Mouse (Mus musculus): ENCODE measurements around the gene Ascl5.

The Ascl5 gene

DNA sequence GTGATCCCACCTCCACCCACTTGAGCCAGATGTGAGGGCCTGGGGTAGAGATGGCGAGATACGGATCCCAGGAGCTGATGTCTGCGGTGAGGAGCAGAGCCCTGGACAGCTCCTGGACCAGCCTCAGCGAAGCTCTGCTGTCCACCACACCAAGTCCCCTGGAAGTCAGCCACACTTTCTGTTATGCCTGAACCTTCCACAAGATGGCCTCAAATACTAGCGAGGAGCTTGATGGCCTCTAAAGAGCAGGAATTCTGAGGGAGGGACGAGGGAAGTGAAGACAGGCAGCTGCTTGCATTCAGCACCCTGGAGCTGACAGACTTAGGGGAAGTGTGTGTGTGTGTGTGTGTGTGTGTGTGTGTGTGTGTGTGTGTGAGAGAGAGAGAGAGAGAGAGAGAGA, 861 bp downstream of the Ascl5 start:
- peak in 1 of 2 experiments; percentile 16 for DNase-seq (ENCODE audit: low spot score in 2 of 2)

- no peak for DNase-seq (ENCODE audit: low spot score in 2 of 2)
These were observed 1.9 kb downstream of the Ascl5 start, which contains the start of gene Cacna1s for GRCm38 (mm10) chr1:136052547-136052946. Gene Cacna1s (plus strand): TSS chr1:136052750.

DNA sequence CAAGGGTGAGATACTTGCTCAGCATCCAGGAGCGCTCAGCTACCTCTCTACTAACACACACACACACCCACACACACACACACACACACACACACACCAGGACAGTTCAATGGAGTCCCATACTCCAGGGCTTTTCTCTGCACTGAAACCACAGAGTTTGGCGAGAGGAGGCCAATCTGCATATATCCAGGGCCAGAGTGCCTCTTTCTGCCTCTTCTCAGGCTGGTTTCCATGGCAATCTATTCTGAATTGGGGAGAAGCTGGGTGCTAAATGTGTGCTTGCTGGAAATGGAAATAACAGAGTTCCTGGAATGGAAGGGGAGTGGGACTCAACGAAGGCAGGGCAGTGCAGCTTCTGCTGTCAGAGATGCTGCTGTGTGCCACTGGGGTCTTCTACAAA, 5.2 kb downstream of the Ascl5 start:
- DNase-seq (ENCODE audit: low spot score in 2 of 2) = no peak

DNA sequence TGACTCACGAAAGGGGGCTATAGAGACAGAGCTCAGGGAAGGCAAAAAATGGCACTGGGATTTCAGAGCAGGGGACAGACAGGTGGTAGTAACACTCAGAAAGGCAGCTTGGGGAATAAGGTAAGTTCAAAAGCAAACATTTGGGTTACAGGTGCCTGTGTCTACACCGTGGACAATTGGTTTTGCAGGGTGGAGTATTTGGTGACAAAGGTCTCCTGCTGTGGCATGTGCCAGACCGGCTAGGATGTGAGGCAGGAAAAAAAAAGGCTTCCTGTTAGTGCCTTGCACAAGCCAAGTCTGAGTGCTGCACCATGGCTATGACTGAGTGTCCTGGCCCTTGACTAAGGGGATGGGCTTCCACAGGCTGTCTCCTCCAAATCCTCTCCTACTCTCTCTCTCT, 8.0 kb downstream of the Ascl5 start:
- DNase-seq (ENCODE audit: low spot score in 2 of 2) = no peak

DNA sequence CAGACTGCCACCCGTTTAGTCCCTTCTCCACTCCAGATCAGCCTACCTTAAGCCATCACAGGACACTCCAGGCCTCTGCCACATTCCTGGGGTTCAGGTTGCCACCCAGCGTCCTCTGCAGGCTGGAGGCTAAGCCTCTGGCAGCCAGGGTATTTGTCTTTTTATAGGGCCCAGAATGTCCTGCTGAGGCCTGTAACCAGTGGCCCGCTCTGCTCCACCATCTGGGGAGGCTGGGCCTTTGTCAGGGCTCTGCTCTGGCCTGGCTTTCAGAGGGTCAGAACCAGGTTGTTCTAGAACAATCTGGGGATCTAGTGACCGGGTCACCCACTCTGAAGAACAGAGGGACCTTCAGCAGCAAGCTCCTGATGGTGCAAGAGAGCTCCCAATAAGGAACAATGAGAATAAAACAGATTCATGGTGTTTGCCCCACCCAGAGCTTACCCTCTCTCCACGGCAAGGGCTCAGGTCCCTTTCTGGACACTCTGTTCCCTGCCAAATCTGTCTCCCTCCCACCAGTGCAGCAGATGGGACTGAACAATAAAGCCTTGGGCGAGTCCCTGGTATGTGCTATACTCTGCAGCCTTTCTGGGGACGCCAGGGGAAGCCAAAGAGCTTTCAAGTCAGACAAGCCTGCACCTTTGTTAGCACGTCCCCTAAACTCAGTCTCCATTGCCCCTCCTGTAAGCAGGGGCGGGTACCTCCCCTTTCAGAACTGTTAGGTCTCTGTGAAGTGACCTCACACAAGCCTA, 10.6 kb downstream of the Ascl5 start:
- peak; percentile 35 to 73 for DNase-seq (ENCODE audit: low spot score in 2 of 2)

DNA sequence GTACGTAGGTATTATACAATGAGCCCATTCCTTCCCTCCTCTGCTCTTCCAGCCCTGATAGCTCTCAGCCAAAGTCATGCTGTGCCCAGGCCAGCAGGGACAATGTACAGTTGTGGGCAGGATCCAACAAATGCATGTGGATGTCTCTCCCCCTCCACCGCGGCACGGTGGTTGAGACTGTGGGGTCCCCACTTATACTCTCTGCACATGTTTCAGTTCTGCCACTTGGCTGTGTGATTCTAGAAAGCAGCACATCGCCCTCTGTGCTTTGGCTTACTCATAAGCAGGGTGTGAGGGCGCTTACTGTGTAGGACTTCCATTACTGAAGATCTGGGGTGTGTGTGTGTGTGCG, 11.2 kb downstream of the Ascl5 start:
- DNase-seq (ENCODE audit: low spot score in 2 of 2) = no peak

- no peak for DNase-seq (ENCODE audit: low spot score in 2 of 2)
These were observed 13.4 kb downstream of the Ascl5 start for GRCm38 (mm10) chr1:136063991-136064390.

GRCm38 (mm10) chr1:136066621-136067020, 16.0 kb downstream of the Ascl5 start:
- DNase-seq (ENCODE audit: low spot score in 2 of 2) = no peak

DNA sequence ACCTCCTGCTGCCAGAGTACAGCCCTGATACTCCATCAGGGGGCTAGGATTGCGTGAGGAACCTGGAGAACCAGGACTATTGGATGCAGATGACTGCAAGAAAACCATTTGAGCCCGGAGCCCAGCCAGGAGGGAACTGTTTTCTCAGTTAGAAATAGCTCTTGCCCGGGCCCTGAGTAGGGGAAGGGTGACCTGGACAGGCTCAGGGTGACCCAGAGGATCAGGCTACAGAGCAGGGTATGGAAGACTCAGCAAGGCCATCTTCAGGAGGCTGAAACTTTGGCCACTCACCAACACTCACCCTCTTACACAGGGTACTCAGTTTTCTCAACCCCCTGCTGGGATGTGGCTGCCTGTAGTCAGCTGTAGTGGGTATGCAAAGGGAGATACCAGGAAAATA, 17.0 kb downstream of the Ascl5 start:
- no peak for DNase-seq (ENCODE audit: low spot score in 2 of 2)

- peak in 1 of 2 experiments; percentile 21 for DNase-seq (ENCODE audit: low spot score in 2 of 2)
These were observed 25.5 kb downstream of the Ascl5 start for GRCm38 (mm10) chr1:136076086-136076485.

GRCm38 (mm10) chr1:136077656-136078055, 27.1 kb downstream of the Ascl5 start:
- no peak for DNase-seq (ENCODE audit: low spot score in 2 of 2)

DNA sequence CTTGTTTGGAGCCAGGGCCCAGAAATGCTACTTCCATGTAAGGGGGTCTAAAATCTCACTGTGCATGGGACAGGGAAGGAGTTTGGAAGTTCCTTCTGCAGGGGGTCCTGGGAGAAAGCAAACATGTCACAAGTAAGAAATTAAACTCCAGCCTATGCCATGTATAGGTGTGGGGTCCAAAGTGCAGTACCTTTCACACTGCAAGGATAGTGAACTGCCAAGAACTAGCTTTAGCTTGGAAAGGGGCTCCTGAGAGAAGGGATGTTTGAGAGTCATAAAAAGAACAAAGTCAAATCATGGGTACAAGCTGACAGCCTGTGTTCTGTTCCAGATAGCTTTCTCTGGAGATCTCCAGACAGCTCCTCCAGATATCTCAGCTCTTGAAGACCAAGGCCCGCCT, 30.6 kb downstream of the Ascl5 start:
- DNase-seq (ENCODE audit: low spot score in 2 of 2) = no peak

GRCm38 (mm10) chr1:136085988-136086685, 35.5 kb downstream of the Ascl5 start:
- DNase-seq (ENCODE audit: low spot score in 2 of 2) = no peak

GRCm38 (mm10) chr1:136089368-136090165, 39.0 kb downstream of the Ascl5 start:
- DNase-seq (ENCODE audit: low spot score in 2 of 2) = no peak

- DNase-seq (ENCODE audit: low spot score in 2 of 2) = no peak
These were observed 43.1 kb downstream of the Ascl5 start for GRCm38 (mm10) chr1:136093726-136094125.

GRCm38 (mm10) chr1:136094807-136095206, 44.2 kb downstream of the Ascl5 start:
- no peak for DNase-seq (ENCODE audit: low spot score in 2 of 2)

Measured in thymus, postnatal 10 days (tissue).